Mouse (Mus musculus) intestine, embryonic 15.5 days (tissue): ENCODE results near the gene Morn5. TPM values are rescaled to one million over a fixed set of nuclear protein-coding genes. Genes with fewer than 3 reads are reported as not detected.

Experiments
- ATAC-seq: fragments of 200-750 bp; cut with Nextera tagmentation; 2 replicates; pipeline ENCODE4 v1.8.0; 2017; ENCODE audit warnings: moderate TSS enrichment, moderate library complexity
- H3K27ac ChIP-seq: fragments of 300-500 bp; sonication (generic); 2 replicates; pipeline ENCODE4 v1.5.1; 2015; ENCODE audit warnings: mild to moderate bottlenecking, inconsistent platforms
- H3K27me3 ChIP-seq: fragments of 300-500 bp; sonication (generic); replicated peaks from 2 replicates; pipeline ENCODE4 v1.6.1; 2015; ENCODE audit warnings: inconsistent platforms
- H3K36me3 ChIP-seq: fragments of 300-500 bp; sonication (generic); 2 replicates; pipeline ENCODE4 v1.6.1; 2015; ENCODE audit warnings: inconsistent platforms
- H3K4me1 ChIP-seq: fragments of 300-500 bp; sonication (generic); replicated peaks from 2 replicates; pipeline ENCODE4 v1.6.1; 2015; ENCODE audit warnings: inconsistent platforms
- H3K4me2 ChIP-seq: fragments of 300-500 bp; sonication (generic); replicated peaks from 2 replicates; pipeline ENCODE4 v1.6.1; 2015; ENCODE audit warnings: mild to moderate bottlenecking, inconsistent platforms
- H3K4me3 ChIP-seq: fragments of 300-500 bp; sonication (generic); replicated peaks from 2 replicates; pipeline ENCODE4 v1.5.1; 2015; ENCODE audit warnings: inconsistent platforms
- H3K9ac ChIP-seq: fragments of 300-500 bp; sonication (generic); 2 replicates; pipeline ENCODE4 v1.6.1; 2015; ENCODE audit warnings: inconsistent platforms
- H3K9me3 ChIP-seq: fragments of 300-500 bp; sonication (generic); 2 replicates; pipeline ENCODE4 v1.6.1; 2016; ENCODE audit warnings: inconsistent platforms
- WGBS: fragments of 180-500 bp; shearing (Covaris S2); methylation state at CpG from one replicate; pipeline ENCODE4 v1.1.7; 2015; 5-methylcytosine and 5-hydroxymethylcytosine counted together
- polyA plus RNA-seq: library from polyadenylated mRNA; unstranded; fragments of >200 nt; fragmentation: Nextera tagmentation; extraction: Ambion mirVana; gene quantifications from 2 replicates; pipeline ENCODE4 v1.2.1, GENCODE M21; 2015

The Morn5 gene
- polyA plus RNA-seq, 1 experiment from 2014 or later, result 0.21 TPM

DNA sequence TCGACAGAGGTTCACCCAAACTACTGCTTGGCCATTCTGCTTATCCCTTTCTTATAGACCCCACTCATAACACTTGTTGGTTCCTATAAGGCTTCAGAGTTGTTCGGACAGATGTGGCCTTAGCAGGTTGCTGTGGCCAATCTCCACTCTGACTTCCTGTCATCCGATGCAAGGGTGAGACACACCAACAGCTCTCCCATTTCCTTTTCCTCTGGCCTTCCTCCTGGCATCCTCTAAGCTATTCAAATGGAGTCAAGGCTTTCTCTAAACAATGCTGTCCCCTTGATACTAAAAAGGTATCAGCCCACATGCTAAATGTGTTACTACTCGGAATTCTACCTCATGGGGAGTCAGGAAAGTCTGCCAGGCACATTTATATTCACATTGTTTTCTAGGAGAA lies 78.7 kb downstream of the Morn5 start:
- WGBS, result 66% methylated on average over 4 of the region's 4 CpGs
- H3K9ac ChIP-seq, result no peak overlapping the region
- no peaks in the 10 kb centered on the region for H3K27me3 ChIP-seq
- 0 out of 2 replicates have a peak, but pooled peaks cover 4% of the 10 kb centered on the region for H3K4me1 ChIP-seq
- H3K27ac ChIP-seq, result no peak overlapping the region
- peaks cover 22% of the 10 kb centered on the region for H3K36me3 ChIP-seq
- ATAC-seq, result no peak
- no peaks in the 10 kb centered on the region for H3K9me3 ChIP-seq
- H3K4me2 ChIP-seq, result no peak overlapping the region
- H3K4me3 ChIP-seq, result no peak overlapping the region

DNA sequence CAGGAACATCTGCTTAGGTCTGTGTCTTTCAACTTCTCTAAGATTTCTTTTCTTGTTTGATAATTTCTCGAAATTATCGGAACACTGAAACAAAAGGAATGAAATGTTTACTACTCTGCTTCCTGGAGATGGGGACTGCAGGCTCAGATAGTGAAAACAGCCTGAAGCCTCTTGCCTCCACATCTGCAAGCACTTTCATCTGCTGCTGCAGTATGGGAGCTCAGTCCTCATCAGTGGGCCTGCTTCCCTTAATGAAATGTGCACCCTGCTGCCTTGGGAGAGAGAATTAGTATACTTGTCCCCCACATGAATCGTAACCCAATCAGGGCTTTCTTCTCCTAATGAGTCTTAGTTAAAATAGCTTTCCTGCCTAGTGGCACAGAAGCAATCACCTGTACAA lies 79.8 kb downstream of the Morn5 start:
- Histone ChIP-seq H3K36me3 (peaks cover 24% of the 10 kb centered on the region), H3K9me3 (no peaks in the 10 kb centered on the region), H3K9ac (no peak overlapping the region), H3K4me2 (no peak overlapping the region), H3K27ac (no peak overlapping the region), H3K4me1 (0 out of 2 replicates have a peak, but pooled peaks cover 4% of the 10 kb centered on the region), H3K27me3 (no peaks in the 10 kb centered on the region), H3K4me3 (no peak overlapping the region)
- no peak for ATAC-seq
- 78% methylated on average over 3 of the region's 3 CpGs for whole genome bisulfite sequencing

Other genes with a start within 250 kb of the Morn5 start
- 0.67 and 0.73 TPM in 2 replicates for gene Ttll11, start 69.5 kb upstream of the Morn5 start, polyA plus RNA-seq
- gene Ndufa8, start 52 bp upstream of the Morn5 start, polyA plus RNA-seq, result 288 and 322 TPM in 2 replicates
- gene Lhx6, start 56.0 kb downstream of the Morn5 start, polyA plus RNA-seq, result 1.6 and 2.0 TPM in 2 replicates
- 35.1 and 35.9 TPM in 2 replicates for gene Mrrf, start 86.9 kb downstream of the Morn5 start, polyA plus RNA-seq
- gene Rbm18, start 87.3 kb downstream of the Morn5 start, polyA plus RNA-seq, result 49.0 and 54.4 TPM in 2 replicates
- 24.7 and 26.0 TPM in 2 replicates for gene Ptgs1, start 181.0 kb downstream of the Morn5 start, polyA plus RNA-seq